In the genomic region with DNA sequence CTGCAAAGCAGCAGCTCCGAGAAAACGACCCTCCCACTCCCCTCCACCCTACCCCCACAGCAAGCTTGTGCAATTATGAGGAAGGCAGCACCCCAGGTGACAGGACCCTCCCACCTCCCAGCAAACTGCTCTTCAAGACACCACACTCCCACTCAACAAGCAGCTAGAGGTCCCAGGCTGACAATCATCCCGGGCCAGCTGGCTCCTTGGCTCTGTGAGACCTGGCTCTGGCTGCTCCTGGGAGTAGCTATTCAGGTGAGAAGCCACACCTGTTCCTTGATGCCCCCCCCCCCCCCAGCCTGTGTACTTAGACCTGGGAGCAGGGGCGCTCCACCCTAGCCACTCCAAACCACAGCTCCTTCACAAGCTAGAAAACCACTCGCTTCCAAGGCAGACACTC, we compare ENCODE assay signal across 14 mouse cellular contexts. TPM values are rescaled to one million over a fixed set of nuclear protein-coding genes. Genes with fewer than 3 reads are reported as not detected.
DNase-seq lines count a peak whose midpoint lies in the region; ATAC-seq and TF ChIP-seq lines count a peak whose summit lies in the region.
"Had no signal": no experiment of that assay in that cellular context is flagged by ENCODE, and none has a peak within 500 bp of the region (broad histone marks: within the 10 kb centered on the region; RNA-seq: fewer than 3 reads in every experiment).

No protein-coding gene starts in this region.

- intact Hi-C loops in heart, postnatal 14 days (cut with DNase I), result no loop called here

- TF ChIP-seq POLR2A in lung, adult 2 months (IDR thresholded peaks at IDR 0.05; ENCODE audit: borderline replicate concordance, extremely low read depth, low read depth, low read length), result no peak

- no peaks in the 10 kb centered on the region for H3K9me3 ChIP-seq in heart, embryonic 13.5 days
- H3K9me3 ChIP-seq in lung, embryonic 14.5 days (ENCODE audit: low read depth, low read length), result no peaks in the 10 kb centered on the region
- H3K9me3 ChIP-seq in embryonic facial prominence, embryonic 12.5 days, result no peaks in the 10 kb centered on the region
- H3K9me3 ChIP-seq: hindbrain, embryonic 15.5 days; neural tube, embryonic 15.5 days had no signal

- no peak overlapping the region for H3K4me3 ChIP-seq in heart, embryonic 13.5 days
- H3K4me3 ChIP-seq in lung, embryonic 14.5 days (ENCODE audit: low read depth, low read length), result no peak overlapping the region
- no peak overlapping the region for H3K4me3 ChIP-seq in lung, adult 2 months (replicated peaks; ENCODE audit: extremely low read depth, low read depth, low read length)
- H3K4me3 ChIP-seq in embryonic facial prominence, embryonic 12.5 days, result no peak overlapping the region
- H3K4me3 ChIP-seq in macrophage (ENCODE audit: inconsistent target), result no peak overlapping the region
- H3K4me3 ChIP-seq: hindbrain, embryonic 15.5 days; neural tube, embryonic 15.5 days had no signal

- H3K4me2 ChIP-seq in heart, embryonic 13.5 days, result no peak overlapping the region
- H3K4me2 ChIP-seq in lung, embryonic 14.5 days, result 0 out of 2 replicates have a peak overlapping the region, but pooled peaks have one; percentile 10
- H3K4me2 ChIP-seq in embryonic facial prominence, embryonic 12.5 days (replicated peaks), result no peak overlapping the region
- H3K4me2 ChIP-seq: hindbrain, embryonic 15.5 days; neural tube, embryonic 15.5 days had no signal

- 0 out of 2 replicates have a peak, but pooled peaks cover 3% of the 10 kb centered on the region for H3K36me3 ChIP-seq in heart, embryonic 13.5 days
- H3K36me3 ChIP-seq in lung, embryonic 14.5 days (ENCODE audit: insufficient read depth), result no peaks in the 10 kb centered on the region
- H3K36me3 ChIP-seq in embryonic facial prominence, embryonic 12.5 days, result no peaks in the 10 kb centered on the region
- no peaks in the 10 kb centered on the region for H3K36me3 ChIP-seq in macrophage (ENCODE audit: inconsistent target)
- H3K36me3 ChIP-seq: hindbrain, embryonic 15.5 days; neural tube, embryonic 15.5 days had no signal

- H3K27ac ChIP-seq in heart, embryonic 13.5 days (replicated peaks), result peak overlapping the region; percentile 99
- peak overlapping the region; percentile 80 for H3K27ac ChIP-seq in lung, embryonic 14.5 days (ENCODE audit: low read depth)
- H3K27ac ChIP-seq in embryonic facial prominence, embryonic 12.5 days, result no peak overlapping the region
- peak overlapping the region; percentile 96 for H3K27ac ChIP-seq in macrophage
- H3K27ac ChIP-seq: hindbrain, embryonic 15.5 days; neural tube, embryonic 15.5 days had no signal

- no peak for ATAC-seq in heart, embryonic 13.5 days (ENCODE audit: extremely low read depth, insufficient number of reproducible peaks, low FRiP score, low TSS enrichment)
- ATAC-seq in lung, embryonic 14.5 days (ENCODE audit: insufficient read depth), result peak; percentile 38; the same call in 1 of the 2 replicates
- ATAC-seq in embryonic facial prominence, embryonic 12.5 days (ENCODE audit: insufficient number of reproducible peaks, insufficient read depth, low FRiP score, low TSS enrichment), result 0 out of 2 replicates have a peak, but pooled peaks have one; percentile 13

- H3K27me3 ChIP-seq in heart, embryonic 13.5 days (replicated peaks), result no peaks in the 10 kb centered on the region
- H3K27me3 ChIP-seq in lung, embryonic 14.5 days (ENCODE audit: insufficient read depth, low read length), result no peaks in the 10 kb centered on the region
- no peaks in the 10 kb centered on the region for H3K27me3 ChIP-seq in embryonic facial prominence, embryonic 12.5 days
- H3K27me3 ChIP-seq: hindbrain, embryonic 15.5 days; neural tube, embryonic 15.5 days had no signal

- peak overlapping the region; percentile 75 for H3K9ac ChIP-seq in heart, embryonic 13.5 days
- H3K9ac ChIP-seq in lung, embryonic 14.5 days, result no peak overlapping the region
- H3K9ac ChIP-seq in embryonic facial prominence, embryonic 12.5 days, result peak overlapping the region; percentile 24; the same call in 1 of the 2 replicates
- H3K9ac ChIP-seq: hindbrain, embryonic 15.5 days; neural tube, embryonic 15.5 days had no signal

- TF ChIP-seq CTCF in lung, embryonic 14.5 days (IDR thresholded peaks at IDR 0.05; ENCODE audit: low read depth), result no peak
- TF ChIP-seq CTCF in lung, adult 2 months (IDR thresholded peaks at IDR 0.05; ENCODE audit: insufficient read depth, low read length), result no peak

- peaks cover 9% of the 10 kb centered on the region; the same call in 1 of the 2 replicates for H3K79me2 ChIP-seq in macrophage (ENCODE audit: inconsistent target)

- H3K4me1 ChIP-seq in heart, embryonic 13.5 days, result peaks cover 92% of the 10 kb centered on the region
- H3K4me1 ChIP-seq in lung, embryonic 14.5 days (ENCODE audit: insufficient read depth), result peaks cover 12% of the 10 kb centered on the region; the same call in 1 of the 2 replicates
- H3K4me1 ChIP-seq in lung, adult 2 months (ENCODE audit: control insufficient read depth, insufficient read depth, low read length), result peaks cover 16% of the 10 kb centered on the region
- peaks cover 25% of the 10 kb centered on the region for H3K4me1 ChIP-seq in embryonic facial prominence, embryonic 12.5 days

- 35% methylated on average over 5 of the region's 5 CpGs for WGBS in heart, embryonic 13.5 days
- WGBS in lung, embryonic 14.5 days, result 34% methylated on average over 5 of the region's 5 CpGs
- 32% methylated on average over 5 of the region's 5 CpGs for WGBS in lung, adult 2 months
- 46% methylated on average over 5 of the region's 5 CpGs for WGBS in embryonic facial prominence, embryonic 12.5 days
- 34% methylated on average over 5 of the region's 5 CpGs for WGBS in macrophage (ENCODE audit: missing documents)

- no peak for DNase-seq in heart, postnatal 14 days
- DNase-seq in lung, embryonic 14.5 days, result peak; percentile 36
- no peak for DNase-seq in lung, adult 2 months
- no peak for DNase-seq in cerebellum, postnatal 4 days (ENCODE audit: low spot score in 2 of 2)
- DNase-seq in thymus, adult 18-20 months, result no peak

RNA-seq across cellular contexts. Expression of gene Crybb3, which starts 31.7 kb away (rescaled TPM):
- 0.86 and 0.93 TPM in 2 replicates for polyA plus RNA-seq in heart, embryonic 13.5 days (2015; fragmentation: Nextera tagmentation; extraction: Ambion mirVana)
- total RNA-seq in heart, postnatal 14 days (2021), result 1 to 10 TPM; 2.8 to 2.9 TPM
- 0.46 and 1.1 TPM in 2 replicates for polyA plus RNA-seq in lung, embryonic 14.5 days (2014; fragmentation: Nextera tagmentation; extraction: Ambion mirVana)
- 5.2 and 5.7 TPM in 2 replicates for polyA plus RNA-seq in lung, adult 2 months (2012; rRNA removed)
- 34.0 and 84.1 TPM in 2 replicates for polyA plus RNA-seq in embryonic facial prominence, embryonic 12.5 days (2016; fragmentation: Nextera tagmentation; extraction: Ambion mirVana)
- total RNA-seq in macrophage (2018; cell fraction: chromatin; rRNA removed), result 1 to 10 TPM in 1 of 26 experiments, not detected in 25; 3.9 TPM
- not detected for total RNA-seq in macrophage (2018; cell fraction: cytosol; rRNA removed)
- total RNA-seq in macrophage (2018; cell fraction: nucleus; rRNA removed), result 1 to 10 TPM in 1 of 26 experiments, under 1 TPM in 1, not detected in 24; 0.80 to 3.0 TPM
- not detected in 3 replicates for polyA plus RNA-seq in macrophage (2018)

RNA-seq across cellular contexts. Expression of gene Crybb2, which starts 43.2 kb away (rescaled TPM):
- not detected in 2 replicates for polyA plus RNA-seq in heart, embryonic 13.5 days (2015; fragmentation: Nextera tagmentation; extraction: Ambion mirVana)
- total RNA-seq in heart, postnatal 14 days (2021), result not detected
- not detected in 2 replicates for polyA plus RNA-seq in lung, embryonic 14.5 days (2014; fragmentation: Nextera tagmentation; extraction: Ambion mirVana)
- not detected in 2 replicates for polyA plus RNA-seq in lung, adult 2 months (2012; rRNA removed)
- polyA plus RNA-seq in embryonic facial prominence, embryonic 12.5 days (2016; fragmentation: Nextera tagmentation; extraction: Ambion mirVana), result not detected in 2 replicates
- not detected for total RNA-seq in macrophage (2018; cell fraction: chromatin; rRNA removed)
- total RNA-seq in macrophage (2018; cell fraction: cytosol; rRNA removed), result not detected
- total RNA-seq in macrophage (2018; cell fraction: nucleus; rRNA removed), result not detected
- not detected in 3 replicates for polyA plus RNA-seq in macrophage (2018)
- total RNA-seq: adrenal gland, adult 18-20 months; left cerebral cortex, postnatal 14 days; midbrain, postnatal 0 days had no signal
- polyA plus RNA-seq: cortical plate, adult 2 months; hindbrain, embryonic 15.5 days; midbrain, postnatal 0 days; neural tube, embryonic 15.5 days had no signal
